Mouse (Mus musculus): ENCODE results near the gene Hoxa1. TPM values are rescaled to one million over a fixed set of nuclear protein-coding genes. Genes with fewer than 3 reads are reported as not detected.

Gene Hoxa1
- total and polyA plus RNA-seq, 2 experiments from 2014 or later = 0.27 TPM; not detected in 1

GRCm38 (mm10) chr6:52111846-52112245 is 46.3 kb downstream of the Hoxa1 start:
- Histone ChIP-seq H3K4me2 (ENCODE audit: low read depth, low read length, poor library complexity, severe bottlenecking) (no peak overlapping the region), H3K36me3 (ENCODE audit: insufficient read depth, low read length) (no peaks in the 10 kb centered on the region), H3K27me3 (ENCODE audit: insufficient read depth, low read length) (no peaks in the 10 kb centered on the region), H3K9me3 (ENCODE audit: low read length) (no peaks in the 10 kb centered on the region), H3K9ac (replicated peaks; ENCODE audit: low read length, poor library complexity, severe bottlenecking) (no peak overlapping the region), H3K4me1 (ENCODE audit: insufficient read depth, low read length) (no peaks in the 10 kb centered on the region), H3K27ac (ENCODE audit: low read depth, low read length) (no peak overlapping the region), H3K4me3 (ENCODE audit: low read depth, low read length) (no peak overlapping the region)
- 83% methylated on average over 4 of the region's 4 CpGs for WGBS
- no peak for DNase-seq (ENCODE audit: low spot score)
- no peak for TF ChIP-seq CTCF (IDR thresholded peaks at IDR 0.05)
- ATAC-seq (ENCODE audit: low FRiP score) = no peak

GRCm38 (mm10) chr6:52107400-52107799 is 50.7 kb downstream of the Hoxa1 start:
- Histone ChIP-seq H3K27ac (ENCODE audit: low read depth, low read length) (no peak overlapping the region), H3K36me3 (ENCODE audit: insufficient read depth, low read length) (no peaks in the 10 kb centered on the region), H3K4me2 (ENCODE audit: low read depth, low read length, poor library complexity, severe bottlenecking) (no peak overlapping the region), H3K27me3 (ENCODE audit: insufficient read depth, low read length) (no peaks in the 10 kb centered on the region), H3K4me3 (ENCODE audit: low read depth, low read length) (no peak overlapping the region), H3K4me1 (ENCODE audit: insufficient read depth, low read length) (no peaks in the 10 kb centered on the region), H3K9ac (replicated peaks; ENCODE audit: low read length, poor library complexity, severe bottlenecking) (no peak overlapping the region), H3K9me3 (ENCODE audit: low read length) (no peaks in the 10 kb centered on the region)
- WGBS = 88% methylated on average over 3 of the region's 3 CpGs
- DNase-seq (ENCODE audit: low spot score) = no peak
- TF ChIP-seq CTCF (IDR thresholded peaks at IDR 0.05) = peak; percentile 20; the same call in 1 of the 2 replicates
- ATAC-seq (ENCODE audit: low FRiP score) = no peak

GRCm38 (mm10) chr6:52106716-52107115 is 51.4 kb downstream of the Hoxa1 start:
- Histone ChIP-seq H3K9me3 (ENCODE audit: low read length) (no peaks in the 10 kb centered on the region), H3K9ac (replicated peaks; ENCODE audit: low read length, poor library complexity, severe bottlenecking) (no peak overlapping the region), H3K4me1 (ENCODE audit: insufficient read depth, low read length) (no peaks in the 10 kb centered on the region), H3K4me3 (ENCODE audit: low read depth, low read length) (no peak overlapping the region), H3K36me3 (ENCODE audit: insufficient read depth, low read length) (no peaks in the 10 kb centered on the region), H3K27ac (ENCODE audit: low read depth, low read length) (no peak overlapping the region), H3K27me3 (ENCODE audit: insufficient read depth, low read length) (no peaks in the 10 kb centered on the region), H3K4me2 (ENCODE audit: low read depth, low read length, poor library complexity, severe bottlenecking) (no peak overlapping the region)
- ATAC-seq (ENCODE audit: low FRiP score) (no peak), DNase-seq (ENCODE audit: low spot score) (no peak)
- WGBS = 83% methylated on average over 3 of the region's 3 CpGs
- no peak for TF ChIP-seq CTCF (IDR thresholded peaks at IDR 0.05)

- TF ChIP-seq CTCF (IDR thresholded peaks at IDR 0.05) = no peak
- Histone ChIP-seq H3K9ac (replicated peaks; ENCODE audit: low read length, poor library complexity, severe bottlenecking) (no peak overlapping the region), H3K4me1 (ENCODE audit: insufficient read depth, low read length) (no peaks in the 10 kb centered on the region), H3K4me3 (ENCODE audit: low read depth, low read length) (no peak overlapping the region), H3K36me3 (ENCODE audit: insufficient read depth, low read length) (no peaks in the 10 kb centered on the region), H3K27ac (ENCODE audit: low read depth, low read length) (no peak overlapping the region), H3K9me3 (ENCODE audit: low read length) (no peaks in the 10 kb centered on the region), H3K4me2 (ENCODE audit: low read depth, low read length, poor library complexity, severe bottlenecking) (no peak overlapping the region), H3K27me3 (ENCODE audit: insufficient read depth, low read length) (no peaks in the 10 kb centered on the region)
- ATAC-seq (ENCODE audit: low FRiP score) (no peak), DNase-seq (ENCODE audit: low spot score) (no peak)
- 72% methylated on average over 3 of the region's 3 CpGs for WGBS
These were observed 51.9 kb downstream of the Hoxa1 start for GRCm38 (mm10) chr6:52106178-52106577.

Other genes with a start within 250 kb of the Hoxa1 start
- 11.5 TPM in 2 replicates for gene Skap2, start 145.8 kb downstream of the Hoxa1 start, total RNA-seq (2014; rRNA removed)
- 9.3 and 12.5 TPM in 2 replicates for gene Skap2, start 145.8 kb downstream of the Hoxa1 start, polyA plus RNA-seq (2015; fragmentation: Nextera tagmentation; extraction: Ambion mirVana)
- gene Hoxa2, start 6.5 kb upstream of the Hoxa1 start, total RNA-seq (2014; rRNA removed) = 1.6 and 3.0 TPM in 2 replicates
- gene Hoxa2, start 6.5 kb upstream of the Hoxa1 start, polyA plus RNA-seq (2015; fragmentation: Nextera tagmentation; extraction: Ambion mirVana) = not detected in 2 replicates
- not detected in 2 replicates for gene 5730596B20Rik, start 19.2 kb upstream of the Hoxa1 start, total RNA-seq (2014; rRNA removed)
- not detected in 2 replicates for gene 5730596B20Rik, start 19.2 kb upstream of the Hoxa1 start, polyA plus RNA-seq (2015; fragmentation: Nextera tagmentation; extraction: Ambion mirVana)
- 0.22 TPM in 1 of 2 replicates, not detected in the other for gene Hoxa4, start 33.4 kb upstream of the Hoxa1 start, total RNA-seq (2014; rRNA removed)
- not detected in 2 replicates for gene Hoxa4, start 33.4 kb upstream of the Hoxa1 start, polyA plus RNA-seq (2015; fragmentation: Nextera tagmentation; extraction: Ambion mirVana)
- gene Hoxa5, start 46.3 kb upstream of the Hoxa1 start, total RNA-seq (2014; rRNA removed) = 10.4 TPM in 1 of 2 replicates, not detected in the other
- gene Hoxa5, start 46.3 kb upstream of the Hoxa1 start, polyA plus RNA-seq (2015; fragmentation: Nextera tagmentation; extraction: Ambion mirVana) = not detected in 2 replicates
- not detected in 2 replicates for gene Hoxa6, start 50.4 kb upstream of the Hoxa1 start, total RNA-seq (2014; rRNA removed)
- not detected in 2 replicates for gene Hoxa6, start 50.4 kb upstream of the Hoxa1 start, polyA plus RNA-seq (2015; fragmentation: Nextera tagmentation; extraction: Ambion mirVana)
- gene Hoxa3, start 55.0 kb upstream of the Hoxa1 start, total RNA-seq (2014; rRNA removed) = 1.6 TPM in 1 of 2 replicates, not detected in the other
- not detected in 2 replicates for gene Hoxa3, start 55.0 kb upstream of the Hoxa1 start, polyA plus RNA-seq (2015; fragmentation: Nextera tagmentation; extraction: Ambion mirVana)
- gene Gm28308, start 55.0 kb upstream of the Hoxa1 start, total RNA-seq (2014; rRNA removed) = not detected in 2 replicates
- gene Gm28308, start 55.0 kb upstream of the Hoxa1 start, polyA plus RNA-seq (2015; fragmentation: Nextera tagmentation; extraction: Ambion mirVana) = not detected in 2 replicates
- gene Hoxa7, start 63.5 kb upstream of the Hoxa1 start, total RNA-seq (2014; rRNA removed) = not detected in 2 replicates
- gene Hoxa7, start 63.5 kb upstream of the Hoxa1 start, polyA plus RNA-seq (2015; fragmentation: Nextera tagmentation; extraction: Ambion mirVana) = not detected in 2 replicates
- not detected in 2 replicates for gene Hoxa9, start 72.8 kb upstream of the Hoxa1 start, total RNA-seq (2014; rRNA removed)
- gene Hoxa9, start 72.8 kb upstream of the Hoxa1 start, polyA plus RNA-seq (2015; fragmentation: Nextera tagmentation; extraction: Ambion mirVana) = not detected in 2 replicates
- not detected in 2 replicates for gene Hoxa10, start 82.5 kb upstream of the Hoxa1 start, total RNA-seq (2014; rRNA removed)
- gene Hoxa10, start 82.5 kb upstream of the Hoxa1 start, polyA plus RNA-seq (2015; fragmentation: Nextera tagmentation; extraction: Ambion mirVana) = not detected in 2 replicates
- not detected in 2 replicates for gene Hoxa11, start 87.5 kb upstream of the Hoxa1 start, total RNA-seq (2014; rRNA removed)
- gene Hoxa11, start 87.5 kb upstream of the Hoxa1 start, polyA plus RNA-seq (2015; fragmentation: Nextera tagmentation; extraction: Ambion mirVana) = not detected in 2 replicates
- not detected in 2 replicates for gene Hoxa13, start 102.6 kb upstream of the Hoxa1 start, total RNA-seq (2014; rRNA removed)
- not detected in 2 replicates for gene Hoxa13, start 102.6 kb upstream of the Hoxa1 start, polyA plus RNA-seq (2015; fragmentation: Nextera tagmentation; extraction: Ambion mirVana)
- 1.0 and 2.2 TPM in 2 replicates for gene Evx1, start 155.2 kb upstream of the Hoxa1 start, total RNA-seq (2014; rRNA removed)
- 0.85 and 1.0 TPM in 2 replicates for gene Evx1, start 155.2 kb upstream of the Hoxa1 start, polyA plus RNA-seq (2015; fragmentation: Nextera tagmentation; extraction: Ambion mirVana)